Mouse (Mus musculus) cerebellum, adult 9-10 months (tissue): ENCODE measurements around the gene Map1s.
A peak's percentile ranks its signal among the peaks of the same experiment; 100 is the strongest.

Experiments
- DNase-seq: peaks from one replicate; pipeline ENCODE4 v3.0.0; 2022

Map1s gene

DNA sequence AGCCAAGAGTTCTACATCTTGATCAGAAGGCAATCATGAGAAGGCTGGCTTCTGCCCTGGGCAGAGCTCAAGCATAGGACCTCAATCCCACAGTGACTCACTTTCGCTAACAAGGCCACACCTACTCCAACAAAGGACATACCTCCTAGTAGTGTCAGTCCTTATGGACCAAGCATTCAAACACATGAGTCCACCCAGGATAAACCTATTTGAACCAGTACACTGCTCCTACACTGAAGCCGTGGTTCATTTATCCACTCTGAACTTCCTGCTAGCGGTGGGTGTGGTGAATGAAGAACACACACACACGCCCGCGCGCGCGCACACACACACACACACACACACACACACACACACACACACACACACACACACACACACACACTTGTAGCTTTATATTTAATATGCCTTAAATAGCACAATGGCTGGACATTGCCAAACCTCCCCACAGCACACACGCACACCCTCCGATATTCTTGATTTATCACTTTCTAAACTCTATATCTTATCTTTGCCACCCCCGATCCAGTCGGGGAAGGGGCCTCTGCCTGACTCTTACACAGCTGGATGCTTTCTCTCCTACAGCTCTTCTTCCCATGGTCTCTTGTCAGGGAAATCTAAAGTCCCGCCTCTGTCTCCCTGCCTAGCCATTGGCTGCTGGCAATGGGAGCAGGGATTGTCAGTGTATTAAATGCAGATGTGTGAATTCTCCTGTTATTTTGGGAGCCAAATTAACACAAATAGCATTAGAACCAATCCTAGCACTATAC is 55.2 kb downstream of the Map1s start:
- DNase-seq = no peak

DNA sequence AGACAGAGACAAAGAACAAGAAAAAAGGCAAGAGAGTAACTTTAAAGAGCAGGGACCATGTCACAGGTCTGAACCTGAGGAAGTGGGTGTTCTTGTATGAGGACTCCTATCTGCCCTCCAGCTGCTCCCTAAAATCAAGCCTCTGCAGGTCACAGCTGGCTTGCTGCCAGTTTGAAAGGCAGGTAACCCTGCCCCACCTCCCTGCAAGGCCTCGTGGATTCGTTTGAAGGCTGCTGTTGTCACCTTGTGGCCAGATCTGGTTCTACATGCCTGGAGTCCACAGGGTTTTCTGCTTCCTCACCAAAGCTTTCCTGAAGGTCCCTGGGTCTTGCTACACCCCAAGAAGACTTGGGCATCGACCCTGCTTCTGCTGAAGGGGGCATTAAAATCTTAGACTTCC is 58.4 kb downstream of the Map1s start:
- DNase-seq = peak; percentile 20

DNA sequence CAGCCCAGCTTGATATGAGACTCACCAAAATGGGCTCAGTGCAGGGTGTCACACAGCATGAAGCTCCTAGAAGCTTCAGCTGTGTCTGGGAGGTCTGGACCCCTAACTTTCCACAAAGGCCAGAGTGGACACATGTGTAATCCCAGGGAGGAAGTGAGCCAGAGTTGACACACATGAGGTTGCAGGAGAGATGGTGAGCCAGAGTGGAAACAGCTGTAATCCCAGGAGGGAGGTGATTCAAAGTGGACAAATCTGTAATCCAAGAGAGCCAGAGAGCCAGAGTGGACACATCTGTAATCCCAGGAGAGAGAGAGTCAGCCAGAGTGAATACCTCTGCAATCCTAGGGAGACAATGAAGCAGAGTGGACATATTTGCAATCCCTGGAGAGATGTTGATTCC is 59.1 kb downstream of the Map1s start:
- DNase-seq = no peak
